Mouse (Mus musculus): ENCODE measurements around the gene Hoxa3. TPM values are rescaled to one million over a fixed set of nuclear protein-coding genes. Genes with fewer than 3 reads are reported as not detected.

The Hoxa3 gene
- polyA plus RNA-seq, 1 experiment from 2014 or later = 0.52 TPM

- Histone ChIP-seq H3K9ac (peak within 1 kb of the TSS; percentile 59), H3K9me3 (no peaks in the 10 kb centered on the region), H3K27ac (no peak within 1 kb of the TSS), H3K4me3 (peak within 1 kb of the TSS; percentile 57), H3K27me3 (peaks cover 98% of the 10 kb centered on the region), H3K4me2 (peak within 1 kb of the TSS; percentile 97), H3K36me3 (no peaks in the 10 kb centered on the region), H3K4me1 (peaks cover 15% of the 10 kb centered on the region)
- WGBS = under 1% methylated on average over 55 of the region's 55 CpGs
- ATAC-seq (ENCODE audit: insufficient number of reproducible peaks, insufficient read depth, low FRiP score, low TSS enrichment, low read depth) = peak; percentile 76
Measured at GRCm38 (mm10) chr6:52158276-52159051, 54.7 kb downstream of the Hoxa3 start, which contains the start of gene Hoxa1. Hoxa1 (minus strand) TSS chr6:52158317.

GRCm38 (mm10) chr6:52157466-52158275, 55.5 kb downstream of the Hoxa3 start:
- WGBS = 1% methylated on average over 32 of the region's 32 CpGs
- peak overlapping the region; percentile 57 for H3K4me3 ChIP-seq
- peaks cover 98% of the 10 kb centered on the region for H3K27me3 ChIP-seq

DNA sequence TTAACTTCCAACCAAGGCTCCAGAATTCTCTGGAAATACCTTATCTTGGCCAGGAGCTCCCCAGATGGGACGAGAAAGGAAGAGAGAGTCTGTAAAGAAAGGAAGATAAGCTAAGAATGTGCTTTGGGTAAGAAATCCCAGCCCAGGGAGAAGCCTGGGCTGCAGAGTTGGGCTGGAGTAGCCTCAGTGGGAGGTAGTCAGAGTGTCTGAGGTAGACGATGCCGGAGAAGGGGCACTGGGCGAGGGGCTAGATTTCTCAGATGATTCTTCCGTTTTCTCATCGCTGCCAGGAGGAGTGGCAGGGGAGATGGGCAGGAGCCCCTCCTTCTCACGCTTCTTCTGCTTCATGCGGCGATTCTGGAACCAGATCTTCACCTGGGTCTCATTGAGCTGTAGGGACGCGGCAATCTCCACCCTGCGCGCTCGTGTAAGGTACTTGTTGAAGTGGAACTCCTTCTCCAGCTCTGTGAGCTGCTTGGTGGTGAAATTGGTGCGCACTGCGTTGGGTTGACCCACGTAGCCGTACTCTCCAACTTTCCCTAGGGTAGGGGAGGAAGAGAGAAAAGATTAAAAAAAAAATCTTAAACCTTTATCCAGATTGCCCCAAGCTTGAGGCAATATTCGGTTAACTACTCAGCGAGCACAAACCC, 56.5 kb downstream of the Hoxa3 start:
- Histone ChIP-seq H3K9ac (no peak overlapping the region), H3K4me3 (no peak overlapping the region), H3K4me2 (no peak overlapping the region), H3K9me3 (no peaks in the 10 kb centered on the region), H3K27me3 (peaks cover 99% of the 10 kb centered on the region), H3K27ac (no peak overlapping the region), H3K4me1 (peaks cover 15% of the 10 kb centered on the region), H3K36me3 (no peaks in the 10 kb centered on the region)
- 3% methylated on average over 20 of the region's 20 CpGs for WGBS
- ATAC-seq (ENCODE audit: insufficient number of reproducible peaks, insufficient read depth, low FRiP score, low TSS enrichment, low read depth) = no peak

More at GRCm38 (mm10) chr6:52157466-52158275, 55.5 kb downstream of the Hoxa3 start:
- Histone ChIP-seq H3K4me2 (peak overlapping the region; percentile 97), H3K9ac (no peak overlapping the region), H3K4me1 (peaks cover 15% of the 10 kb centered on the region), H3K27ac (no peak overlapping the region), H3K9me3 (no peaks in the 10 kb centered on the region), H3K36me3 (no peaks in the 10 kb centered on the region)
- no peak for ATAC-seq (ENCODE audit: insufficient number of reproducible peaks, insufficient read depth, low FRiP score, low TSS enrichment, low read depth)

GRCm38 (mm10) chr6:52155471-52155870, 57.7 kb downstream of the Hoxa3 start:
- Histone ChIP-seq H3K27me3 (peaks cover 100% of the 10 kb centered on the region), H3K9me3 (no peaks in the 10 kb centered on the region), H3K9ac (no peak overlapping the region), H3K4me2 (no peak overlapping the region), H3K27ac (no peak overlapping the region), H3K36me3 (no peaks in the 10 kb centered on the region), H3K4me3 (no peak overlapping the region), H3K4me1 (peaks cover 19% of the 10 kb centered on the region)
- 42% methylated on average over 3 of the region's 3 CpGs for WGBS
- no peak for ATAC-seq (ENCODE audit: insufficient number of reproducible peaks, insufficient read depth, low FRiP score, low TSS enrichment, low read depth)

GRCm38 (mm10) chr6:52154044-52154443, 59.1 kb downstream of the Hoxa3 start:
- Histone ChIP-seq H3K9ac (no peak overlapping the region), H3K36me3 (no peaks in the 10 kb centered on the region), H3K27ac (no peak overlapping the region), H3K4me2 (no peak overlapping the region), H3K4me3 (no peak overlapping the region), H3K9me3 (peaks cover 4% of the 10 kb centered on the region; the same call in 1 of the 2 replicates), H3K4me1 (peaks cover 18% of the 10 kb centered on the region), H3K27me3 (peaks cover 100% of the 10 kb centered on the region)
- no peak for ATAC-seq (ENCODE audit: insufficient number of reproducible peaks, insufficient read depth, low FRiP score, low TSS enrichment, low read depth)
- WGBS = 7% methylated on average over 5 of the region's 5 CpGs

- no peak overlapping the region for H3K9ac ChIP-seq
- H3K9me3 ChIP-seq = peaks cover 4% of the 10 kb centered on the region; the same call in 1 of the 2 replicates
- H3K4me1 ChIP-seq = peaks cover 10% of the 10 kb centered on the region
- 3% methylated on average over 6 of the region's 6 CpGs for WGBS
- ATAC-seq (ENCODE audit: insufficient number of reproducible peaks, insufficient read depth, low FRiP score, low TSS enrichment, low read depth) = no peak
- no peak overlapping the region for H3K4me3 ChIP-seq
- no peak overlapping the region for H3K4me2 ChIP-seq
- H3K27ac ChIP-seq = no peak overlapping the region
- peaks cover 99% of the 10 kb centered on the region for H3K27me3 ChIP-seq
- H3K36me3 ChIP-seq = no peaks in the 10 kb centered on the region
Measured at GRCm38 (mm10) chr6:52153270-52153669, 59.9 kb downstream of the Hoxa3 start.

DNA sequence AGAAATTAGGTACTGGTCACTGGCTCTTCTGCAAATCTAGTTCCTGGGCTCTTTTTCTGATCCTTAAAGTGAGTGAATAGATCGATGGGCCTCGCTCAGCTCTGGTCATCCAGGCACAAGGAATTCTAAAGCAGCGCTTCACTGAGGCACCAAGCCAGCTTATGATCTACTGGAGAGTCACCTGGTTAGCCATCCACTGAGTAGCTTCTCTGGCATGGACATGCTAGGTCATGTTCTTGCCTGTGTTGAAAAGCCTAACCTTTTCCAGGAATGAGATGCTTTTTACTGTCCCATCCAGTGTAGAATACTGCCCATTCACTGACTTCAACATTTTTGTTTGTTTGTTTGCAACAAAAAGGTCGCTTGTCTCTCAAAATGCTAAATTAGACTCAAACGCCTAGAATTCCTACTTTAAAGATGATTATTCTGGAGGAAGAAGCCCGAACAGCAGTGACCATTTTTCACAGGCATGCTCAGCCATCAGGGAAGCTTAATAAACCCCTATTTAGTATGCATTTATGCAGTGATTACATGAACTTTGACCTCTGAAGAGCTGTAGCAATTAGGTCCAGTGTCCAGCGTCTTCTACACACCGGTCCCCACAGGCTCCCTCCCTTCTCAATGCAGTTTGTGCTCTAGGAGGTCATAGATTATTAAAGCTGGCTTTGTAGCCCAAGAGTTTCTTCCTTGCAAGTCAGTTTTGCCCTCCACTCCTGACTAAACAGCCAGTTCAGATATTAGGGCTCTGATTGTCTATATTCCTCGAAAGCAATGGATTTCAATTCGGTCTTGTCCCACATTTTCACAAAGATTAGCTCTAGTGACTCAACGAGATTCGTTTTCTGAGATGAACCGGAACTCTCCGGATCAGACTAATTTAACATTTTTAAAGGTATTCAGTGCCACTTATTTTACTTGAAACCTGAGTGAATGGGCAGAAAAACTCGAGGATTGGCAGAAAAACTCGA, 60.6 kb downstream of the Hoxa3 start:
- ATAC-seq (ENCODE audit: insufficient number of reproducible peaks, insufficient read depth, low FRiP score, low TSS enrichment, low read depth) = no peak
- Histone ChIP-seq H3K27me3 (peaks cover 99% of the 10 kb centered on the region), H3K4me2 (no peak overlapping the region), H3K9me3 (peaks cover 4% of the 10 kb centered on the region; the same call in 1 of the 2 replicates), H3K4me3 (no peak overlapping the region), H3K4me1 (peaks cover 5% of the 10 kb centered on the region; the same call in 1 of the 2 replicates), H3K36me3 (no peaks in the 10 kb centered on the region), H3K9ac (no peak overlapping the region), H3K27ac (no peak overlapping the region)
- 3% methylated on average over 16 of the region's 16 CpGs for WGBS

GRCm38 (mm10) chr6:52151571-52151970, 61.6 kb downstream of the Hoxa3 start:
- peaks cover 99% of the 10 kb centered on the region for H3K27me3 ChIP-seq
- peaks cover 4% of the 10 kb centered on the region; the same call in 1 of the 2 replicates for H3K9me3 ChIP-seq
- ATAC-seq (ENCODE audit: insufficient number of reproducible peaks, insufficient read depth, low FRiP score, low TSS enrichment, low read depth) = no peak
- no peak overlapping the region for H3K4me3 ChIP-seq
- no peak overlapping the region for H3K9ac ChIP-seq
- H3K36me3 ChIP-seq = no peaks in the 10 kb centered on the region
- no peak overlapping the region for H3K27ac ChIP-seq
- peaks cover 5% of the 10 kb centered on the region; the same call in 1 of the 2 replicates for H3K4me1 ChIP-seq
- H3K4me2 ChIP-seq = no peak overlapping the region
- WGBS = 3% methylated on average over 4 of the region's 4 CpGs

DNA sequence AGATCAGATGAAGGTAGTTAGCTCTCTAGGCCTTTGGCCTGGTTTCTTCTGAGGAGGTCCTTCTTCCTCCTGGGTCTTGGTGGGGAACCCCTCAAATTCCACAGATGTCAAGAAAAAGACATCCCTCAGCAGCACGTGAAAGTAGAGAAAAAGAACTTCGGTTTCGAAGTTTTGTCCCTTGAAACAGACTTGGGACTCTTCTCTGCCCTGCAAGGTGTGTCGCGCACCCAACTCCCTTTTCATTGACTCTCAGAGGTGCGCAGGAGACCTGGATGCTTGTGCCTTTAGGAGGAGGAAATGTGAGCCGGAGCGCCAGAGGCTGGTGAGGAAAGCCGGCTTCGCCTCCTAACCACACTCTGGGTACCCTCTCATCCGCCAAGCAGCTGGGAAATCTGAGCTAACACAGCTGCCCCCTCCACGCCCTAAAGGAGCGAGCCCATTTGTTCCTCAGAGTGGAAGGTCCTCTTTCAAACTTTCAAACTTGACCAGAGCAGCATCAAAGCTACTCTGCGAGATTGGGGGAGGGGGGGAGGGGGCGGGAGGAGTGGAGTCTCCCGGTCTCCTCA, 62.7 kb downstream of the Hoxa3 start:
- H3K27ac ChIP-seq = no peak overlapping the region
- H3K9me3 ChIP-seq = peaks cover 4% of the 10 kb centered on the region; the same call in 1 of the 2 replicates
- peaks cover 94% of the 10 kb centered on the region for H3K27me3 ChIP-seq
- no peak for ATAC-seq (ENCODE audit: insufficient number of reproducible peaks, insufficient read depth, low FRiP score, low TSS enrichment, low read depth)
- H3K4me1 ChIP-seq = peaks cover 5% of the 10 kb centered on the region; the same call in 1 of the 2 replicates
- H3K9ac ChIP-seq = no peak overlapping the region
- no peak overlapping the region for H3K4me3 ChIP-seq
- no peak overlapping the region for H3K4me2 ChIP-seq
- WGBS = 3% methylated on average over 16 of the region's 16 CpGs
- no peaks in the 10 kb centered on the region for H3K36me3 ChIP-seq

DNA sequence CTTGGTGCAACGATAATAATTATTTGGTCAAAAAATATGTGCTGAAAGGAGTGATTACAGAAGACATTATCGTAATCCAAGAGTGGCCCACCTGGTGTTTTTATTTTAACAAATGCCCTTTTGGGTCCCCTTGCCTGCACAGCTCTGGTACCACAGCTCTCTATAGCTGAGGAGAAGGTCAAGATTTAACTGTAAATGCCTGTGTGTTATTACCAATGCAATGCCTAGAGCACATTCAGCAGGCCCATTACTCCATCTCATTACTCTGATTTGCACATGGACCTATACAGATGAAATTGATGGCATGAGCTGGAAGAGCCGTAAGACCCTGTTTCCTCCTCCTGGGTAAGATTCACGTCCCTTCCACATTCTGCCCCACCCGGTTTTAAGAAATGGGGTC, 74.0 kb downstream of the Hoxa3 start:
- no peak overlapping the region for H3K4me3 ChIP-seq
- H3K9ac ChIP-seq = no peak overlapping the region
- no peaks in the 10 kb centered on the region for H3K9me3 ChIP-seq
- H3K4me1 ChIP-seq = no peaks in the 10 kb centered on the region
- no peak for ATAC-seq (ENCODE audit: insufficient number of reproducible peaks, insufficient read depth, low FRiP score, low TSS enrichment, low read depth)
- no peak overlapping the region for H3K27ac ChIP-seq
- no peak overlapping the region for H3K4me2 ChIP-seq
- no peaks in the 10 kb centered on the region for H3K36me3 ChIP-seq
- WGBS = 84% methylated on average over 5 of the region's 5 CpGs
- H3K27me3 ChIP-seq = 0 out of 2 replicates have a peak, but pooled peaks cover 8% of the 10 kb centered on the region
